In genomic region chr12:4008731-4009130, GRCm38 (mm10) we compare ENCODE assay signal across 10 mouse cellular contexts. TPM values are rescaled to one million over a fixed set of nuclear protein-coding genes. Genes with fewer than 3 reads are reported as not detected.
DNase-seq lines count a peak whose midpoint lies in the region; ATAC-seq and TF ChIP-seq lines count a peak whose summit lies in the region.
"Had no signal": no experiment of that assay in that cellular context is flagged by ENCODE, and none has a peak within 500 bp of the region (broad histone marks: within the 10 kb centered on the region; RNA-seq: fewer than 3 reads in every experiment).

No protein-coding gene starts in this region.

- H3K4me1 ChIP-seq in embryonic facial prominence, embryonic 12.5 days, result peaks cover 16% of the 10 kb centered on the region
- peaks cover 11% of the 10 kb centered on the region for H3K4me1 ChIP-seq in midbrain, embryonic 14.5 days (ENCODE audit: control insufficient read depth, insufficient read depth, low read length)

- H3K27me3 ChIP-seq in embryonic facial prominence, embryonic 12.5 days, result no peaks in the 10 kb centered on the region
- H3K27me3 ChIP-seq in midbrain, embryonic 14.5 days (ENCODE audit: control insufficient read depth, insufficient read depth, low read length), result no peaks in the 10 kb centered on the region
- H3K27me3 ChIP-seq: heart, embryonic 13.5 days had no signal

- H3K36me3 ChIP-seq in embryonic facial prominence, embryonic 12.5 days, result no peaks in the 10 kb centered on the region
- H3K36me3 ChIP-seq in midbrain, embryonic 14.5 days (ENCODE audit: control insufficient read depth, insufficient read depth, low read length), result no peaks in the 10 kb centered on the region
- H3K36me3 ChIP-seq: heart, embryonic 13.5 days had no signal

- no peak for ATAC-seq in embryonic facial prominence, embryonic 12.5 days (ENCODE audit: insufficient number of reproducible peaks, insufficient read depth, low FRiP score, low TSS enrichment)
- ATAC-seq in midbrain, embryonic 14.5 days (ENCODE audit: low FRiP score, low TSS enrichment), result no peak

- peak overlapping the region; percentile 12; the same call in 1 of the 2 replicates for H3K4me2 ChIP-seq in embryonic facial prominence, embryonic 12.5 days (replicated peaks)
- 0 out of 2 replicates have a peak overlapping the region, but pooled peaks have one; percentile 12 for H3K4me2 ChIP-seq in midbrain, embryonic 14.5 days (ENCODE audit: low read length)
- H3K4me2 ChIP-seq: heart, embryonic 13.5 days had no signal

- peak overlapping the region; percentile 34 for H3K4me3 ChIP-seq in gastrocnemius, adult 2 months
- no peak overlapping the region for H3K4me3 ChIP-seq in embryonic facial prominence, embryonic 12.5 days
- H3K4me3 ChIP-seq in midbrain, embryonic 14.5 days (replicated peaks; ENCODE audit: low read depth, low read length), result no peak overlapping the region
- H3K4me3 ChIP-seq: heart, embryonic 13.5 days; myocyte had no signal

- no peaks in the 10 kb centered on the region for H3K9me3 ChIP-seq in embryonic facial prominence, embryonic 12.5 days
- no peaks in the 10 kb centered on the region for H3K9me3 ChIP-seq in midbrain, embryonic 14.5 days (ENCODE audit: control insufficient read depth, low read length)
- H3K9me3 ChIP-seq: heart, embryonic 13.5 days had no signal

- WGBS in embryonic facial prominence, embryonic 12.5 days, result 29% methylated on average over 12 of the region's 12 CpGs
- WGBS in midbrain, embryonic 14.5 days, result 37% methylated on average over 12 of the region's 12 CpGs

- intact Hi-C loops in gastrocnemius, adult 2 months (cut with DNase I), result loop anchor here (5.0 kb wide), 1 partner anchor 54 kb away; no protein-coding TSS in a partner anchor

- no peak overlapping the region for H3K9ac ChIP-seq in embryonic facial prominence, embryonic 12.5 days
- H3K9ac ChIP-seq in midbrain, embryonic 14.5 days (replicated peaks; ENCODE audit: low read length), result 0 out of 2 replicates have a peak overlapping the region, but pooled peaks have one; percentile 26
- H3K9ac ChIP-seq: heart, embryonic 13.5 days had no signal

- DNase-seq in gastrocnemius, adult 2 months, result no peak
- DNase-seq in gastrocnemius, adult 8-10 months (ENCODE audit: low spot score in 2 of 2), result no peak
- peak; percentile 94 for DNase-seq in brain, adult 2 months (ENCODE audit: low read depth, low spot score)
- DNase-seq in midbrain, embryonic 14.5 days, result peak; percentile 43
- no peak for DNase-seq in right cerebral cortex, adult 18-20 months
- DNase-seq in layer of hippocampus, postnatal 10 days (ENCODE audit: low spot score in 2 of 2), result no peak
- no peak for DNase-seq in testis, postnatal 14 days (ENCODE audit: low spot score)

- peak; percentile 10; the same call in 1 of the 2 replicates for TF ChIP-seq CTCF in gastrocnemius, adult 2 months (IDR thresholded peaks at IDR 0.05)

- peak overlapping the region; percentile 84 for H3K27ac ChIP-seq in gastrocnemius, adult 2 months
- H3K27ac ChIP-seq in embryonic facial prominence, embryonic 12.5 days, result no peak overlapping the region
- peak overlapping the region; percentile 55; the same call in 1 of the 2 replicates for H3K27ac ChIP-seq in midbrain, embryonic 14.5 days (replicated peaks; ENCODE audit: low read depth, low read length)
- H3K27ac ChIP-seq: heart, embryonic 13.5 days had no signal

RNA-seq across cellular contexts. Expression of gene Efr3b, which starts 30.0 kb away (rescaled TPM):
- total RNA-seq in gastrocnemius, adult 2 months (2021), result 1 to 10 TPM; 5.5 to 8.3 TPM
- 1 to 10 TPM; 2.0 to 5.9 (median 3.4) TPM for total RNA-seq in gastrocnemius, adult 8-10 months (2022)
- polyA plus RNA-seq in embryonic facial prominence, embryonic 12.5 days (2016; fragmentation: Nextera tagmentation; extraction: Ambion mirVana), result 10.3 and 11.9 TPM in 2 replicates
- 33.6 and 41.4 TPM in 2 replicates for polyA plus RNA-seq in midbrain, embryonic 14.5 days (2014; fragmentation: Nextera tagmentation; extraction: Ambion mirVana)
- 10 to 100 TPM; 95.3 to 97.8 TPM for total RNA-seq in layer of hippocampus, postnatal 10 days (2021)

RNA-seq across cellular contexts. Expression of gene Pomc, which starts 54.0 kb away (rescaled TPM):
- not detected for total RNA-seq in gastrocnemius, adult 2 months (2021)
- under 1 TPM in 1 of 4 experiments, not detected in 3; 0.24 TPM for total RNA-seq in gastrocnemius, adult 8-10 months (2022)
- 8.5 and 8.8 TPM in 2 replicates for polyA plus RNA-seq in embryonic facial prominence, embryonic 12.5 days (2016; fragmentation: Nextera tagmentation; extraction: Ambion mirVana)
- 4.5 and 5.4 TPM in 2 replicates for polyA plus RNA-seq in midbrain, embryonic 14.5 days (2014; fragmentation: Nextera tagmentation; extraction: Ambion mirVana)
- total RNA-seq in layer of hippocampus, postnatal 10 days (2021), result 1 to 10 TPM; 2.2 to 2.5 TPM
- polyA plus RNA-seq: myocyte had no signal

Comparison
In these comparisons a context has a peak if more than half of its experiments do, and no peak if none do; other contexts are left out.
1. DNase-seq: peak in brain, adult 2 months (single experiment) and midbrain, embryonic 14.5 days (single experiment); none in gastrocnemius, adult 2 months (single experiment), gastrocnemius, adult 8-10 months (0 of 2), right cerebral cortex, adult 18-20 months (single experiment), layer of hippocampus, postnatal 10 days (0 of 2) and testis, postnatal 14 days (single experiment).
2. RNA of gene Efr3b, which starts 30.0 kb away (total RNA-seq): 95.3 to 97.8 TPM in layer of hippocampus, postnatal 10 days; 5.5 to 8.3 TPM in gastrocnemius, adult 2 months and 2.0 to 5.9 TPM in gastrocnemius, adult 8-10 months; every median in the first group is over 10 times any median in the second.